Mouse (Mus musculus): ENCODE results near the gene Tbc1d14. TPM values are rescaled to one million over a fixed set of nuclear protein-coding genes. Genes with fewer than 3 reads are reported as not detected.
A peak's percentile ranks its signal among the peaks of the same experiment; 100 is the strongest.

Tbc1d14 gene
- total RNA-seq, 2 experiments from 2014 or later: 34.4 to 57.2 TPM

GRCm38 (mm10) chr5:36556906-36557305 is 36.2 kb downstream of the Tbc1d14 start:
- no peak for DNase-seq (ENCODE audit: low spot score in 2 of 2)

DNA sequence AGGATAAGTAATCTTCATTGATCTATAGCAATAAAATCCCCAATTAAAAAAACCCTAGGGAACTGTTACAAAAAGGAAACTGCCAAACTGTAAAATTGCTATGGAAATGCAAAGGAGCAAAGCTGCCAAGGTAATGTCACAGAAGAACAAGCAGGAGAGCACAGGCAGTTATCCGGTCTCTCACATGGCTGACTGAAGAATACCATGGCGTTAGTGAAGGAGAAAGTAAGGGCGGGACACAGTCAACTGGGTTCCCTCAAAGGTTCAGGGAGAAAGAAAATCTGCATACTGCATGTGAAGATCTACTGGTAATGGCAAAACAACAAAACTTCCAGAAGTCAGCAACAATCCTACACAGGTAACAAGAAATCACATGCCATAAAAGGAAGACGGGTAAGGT is 36.8 kb downstream of the Tbc1d14 start:
- DNase-seq (ENCODE audit: low spot score in 2 of 2): no peak

DNA sequence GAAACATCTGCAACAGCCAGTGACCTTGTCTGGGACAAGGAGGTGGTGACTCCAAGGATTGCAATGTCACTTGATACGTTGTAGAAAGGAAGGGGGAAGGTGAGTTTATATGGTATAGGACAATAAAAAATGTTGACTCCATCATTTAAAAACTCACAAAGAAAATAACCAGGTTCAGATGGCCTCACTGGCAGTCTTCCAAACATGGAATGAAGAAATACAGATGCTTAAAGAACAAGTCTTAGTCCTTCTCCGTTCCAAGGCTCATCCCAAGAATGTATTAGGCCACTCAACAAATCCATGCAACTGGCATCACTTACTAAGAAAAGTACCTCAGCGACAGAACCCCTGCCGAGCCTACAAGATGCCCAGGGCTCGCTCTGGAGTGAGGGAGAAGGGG is 38.6 kb downstream of the Tbc1d14 start:
- DNase-seq (ENCODE audit: low spot score in 2 of 2): no peak

GRCm38 (mm10) chr5:36553886-36554285 is 39.2 kb downstream of the Tbc1d14 start:
- DNase-seq (ENCODE audit: low spot score in 2 of 2): no peak

GRCm38 (mm10) chr5:36553056-36553606 is 39.9 kb downstream of the Tbc1d14 start:
- DNase-seq (ENCODE audit: low spot score in 2 of 2): no peak

GRCm38 (mm10) chr5:36552391-36552790 is 40.7 kb downstream of the Tbc1d14 start:
- DNase-seq (ENCODE audit: low spot score in 2 of 2): no peak

DNA sequence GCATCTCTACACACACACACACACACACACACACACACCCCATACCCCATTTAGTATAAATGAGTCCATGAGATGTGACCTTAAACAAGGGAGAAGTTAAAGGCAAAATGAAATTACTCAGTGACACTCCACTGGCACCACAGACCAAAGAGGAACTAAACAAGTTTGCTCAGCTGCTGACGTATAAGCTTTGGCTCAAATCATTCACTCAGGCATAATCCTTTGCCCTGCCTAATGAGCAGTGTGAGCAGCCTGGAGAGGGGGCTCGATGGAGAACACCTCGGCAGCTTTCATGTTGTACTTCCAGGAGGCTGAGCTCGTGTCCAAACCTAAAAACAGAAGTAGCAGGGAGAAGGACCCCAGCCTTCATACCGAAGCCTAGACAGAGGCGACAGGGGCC is 43.8 kb downstream of the Tbc1d14 start:
- DNase-seq (ENCODE audit: low spot score in 2 of 2): no peak

DNA sequence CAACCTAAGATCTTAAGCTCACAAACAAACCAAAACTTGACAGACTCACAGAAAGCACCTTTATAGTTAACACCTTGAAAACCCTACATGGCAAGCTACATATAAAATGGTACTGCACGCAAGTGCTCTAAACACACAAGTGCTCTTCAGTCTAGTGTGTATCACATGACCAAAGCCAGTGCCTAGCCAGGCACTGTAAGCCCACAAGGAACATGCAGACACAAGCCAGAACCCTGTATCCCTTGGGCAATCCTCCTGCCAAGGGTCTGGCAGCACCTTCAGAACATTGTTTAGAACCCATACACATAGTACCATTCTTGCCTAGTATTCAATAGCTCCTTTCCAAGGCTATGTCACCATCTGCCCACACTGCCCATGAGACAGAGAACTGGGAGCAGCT is 48.3 kb downstream of the Tbc1d14 start:
- DNase-seq (ENCODE audit: low spot score in 2 of 2): no peak

DNA sequence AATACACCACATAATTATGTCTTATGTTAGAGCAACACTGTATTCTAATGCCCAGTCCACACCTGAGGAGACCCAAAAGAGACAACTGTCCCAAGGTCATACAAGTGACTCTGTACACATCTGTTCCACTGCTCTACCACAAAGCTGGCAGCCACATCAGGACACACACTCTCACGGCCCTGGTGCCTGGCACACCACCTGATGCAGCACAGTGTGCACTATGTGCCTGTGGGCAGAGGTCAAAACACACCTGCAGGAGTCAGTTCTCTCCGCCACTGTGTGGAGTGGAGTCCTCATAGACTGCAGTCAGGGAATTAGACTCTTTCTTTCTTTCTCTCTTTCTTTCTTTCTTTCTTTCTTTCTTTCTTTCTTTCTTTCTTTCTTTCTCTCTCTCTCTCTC is 52.1 kb downstream of the Tbc1d14 start:
- DNase-seq (ENCODE audit: low spot score in 2 of 2): no peak

DNA sequence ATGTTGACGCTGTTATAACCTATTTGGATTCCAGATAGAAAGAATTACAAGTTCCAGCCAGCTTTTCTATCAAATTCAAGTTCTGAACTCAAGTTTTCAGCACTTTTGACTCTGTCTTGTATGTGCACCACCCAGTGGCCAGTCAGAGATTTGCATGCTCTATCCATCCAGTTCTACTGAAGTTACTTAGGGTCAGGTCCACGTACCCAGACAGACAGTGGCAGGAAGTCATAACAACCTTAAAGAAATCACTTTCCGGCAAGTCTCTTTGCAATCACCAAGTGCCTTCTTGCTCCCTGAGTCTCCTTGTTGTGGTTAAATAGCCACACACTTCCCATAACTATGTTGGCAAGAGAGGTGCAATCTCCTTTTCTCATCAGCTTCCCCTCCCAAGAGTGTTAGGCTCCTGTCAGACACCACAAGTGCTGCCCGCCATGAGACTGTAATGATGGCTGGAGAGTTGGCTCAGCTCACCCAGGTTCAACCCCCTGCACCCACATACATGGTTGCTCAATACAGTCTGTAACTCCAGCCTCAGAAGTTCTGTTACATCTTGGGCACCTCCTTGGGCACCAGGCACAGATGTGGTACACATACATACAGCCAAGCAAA is 54.4 kb downstream of the Tbc1d14 start:
- DNase-seq (ENCODE audit: low spot score in 2 of 2): peak; percentile 57 to 61

- no peak for DNase-seq (ENCODE audit: low spot score in 2 of 2)
These were observed 56.7 kb downstream of the Tbc1d14 start for GRCm38 (mm10) chr5:36536424-36536823.

DNA sequence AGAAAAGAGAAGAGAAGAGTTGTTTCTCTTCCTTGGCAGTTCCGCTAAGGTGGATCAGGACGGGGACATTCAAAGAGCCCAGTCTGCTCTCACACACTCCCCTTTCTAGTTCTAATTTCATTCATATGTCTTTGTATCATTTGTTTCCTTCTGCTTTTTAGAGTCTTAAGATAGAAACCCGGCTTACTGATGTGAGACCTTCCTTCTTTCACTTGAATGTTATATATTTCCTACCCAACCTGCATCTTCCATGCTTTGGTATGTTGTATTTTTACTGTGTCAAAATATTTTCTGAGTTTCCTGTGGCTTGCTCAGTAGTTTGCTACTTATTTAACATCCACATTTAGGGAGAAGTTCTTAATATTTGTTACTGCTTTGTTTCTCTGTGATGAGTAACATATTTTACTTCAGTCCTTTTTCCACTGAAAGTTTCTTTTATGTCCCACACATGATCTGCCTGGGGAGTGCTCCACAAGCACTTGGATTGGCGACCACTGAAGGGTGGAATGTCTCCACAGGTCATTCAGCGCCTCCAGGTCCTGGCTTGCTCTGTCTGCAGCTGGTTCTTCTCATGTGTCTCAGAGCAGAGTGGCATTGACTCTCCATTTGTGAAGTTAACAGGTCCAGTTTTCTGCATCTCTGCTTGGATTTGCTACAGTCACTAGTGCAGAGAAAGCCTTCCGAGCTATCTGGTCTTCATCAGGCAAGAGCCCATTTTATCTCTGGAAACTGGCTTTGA is 57.5 kb downstream of the Tbc1d14 start:
- no peak for DNase-seq (ENCODE audit: low spot score in 2 of 2)

GRCm38 (mm10) chr5:36534455-36535030 is 58.5 kb downstream of the Tbc1d14 start:
- DNase-seq (ENCODE audit: low spot score in 2 of 2): no peak

DNA sequence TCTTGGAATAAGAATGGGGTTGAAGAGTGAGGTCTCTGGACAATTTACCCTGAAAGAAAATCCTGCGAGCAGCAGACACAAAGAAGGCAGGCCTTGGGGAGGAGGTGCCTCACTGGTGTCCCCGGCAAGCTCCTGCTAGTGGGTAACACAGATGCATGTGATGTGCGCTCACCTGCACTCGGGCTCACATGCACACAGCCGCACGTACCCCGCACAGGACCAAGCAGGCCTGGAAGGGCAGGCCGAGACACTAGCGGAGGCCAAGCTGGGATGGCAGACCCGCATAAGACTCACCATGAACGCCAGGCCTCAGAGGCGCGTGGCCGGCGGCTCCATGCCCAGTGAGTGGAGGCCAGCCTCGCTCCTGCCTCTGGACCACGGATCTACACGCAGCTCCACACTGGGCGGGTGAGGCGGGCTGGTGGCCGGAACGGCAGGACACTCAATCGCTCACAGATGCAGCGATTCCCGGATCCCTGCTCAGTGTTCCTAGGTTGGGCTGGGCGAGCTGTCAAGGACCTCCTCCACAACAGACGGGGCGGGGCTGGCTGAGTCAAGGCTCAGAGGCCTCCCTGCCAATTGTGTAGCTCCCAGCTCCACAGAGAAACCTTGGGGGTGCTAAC is 62.8 kb downstream of the Tbc1d14 start:
- DNase-seq (ENCODE audit: low spot score in 2 of 2): peak; percentile 90 to 92

DNA sequence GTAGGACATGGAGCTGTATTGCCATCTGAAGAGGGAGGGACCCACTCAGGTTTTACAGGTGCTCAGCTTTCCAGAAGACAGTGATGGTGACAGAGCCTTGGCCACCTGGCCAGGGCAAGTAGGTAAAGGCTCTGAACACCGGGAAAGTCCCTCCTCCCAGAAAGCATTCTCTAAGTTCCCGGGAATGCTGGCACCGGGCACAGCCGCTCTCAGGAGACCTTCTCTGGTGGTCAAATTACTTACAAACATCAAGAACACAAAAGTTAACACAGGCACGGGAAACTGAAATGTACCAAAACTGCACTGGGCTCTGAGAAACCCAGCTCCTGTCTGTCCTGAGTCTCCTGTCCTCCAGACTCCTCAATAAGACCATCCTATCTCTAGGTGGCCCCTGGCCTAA is 63.4 kb downstream of the Tbc1d14 start:
- no peak for DNase-seq (ENCODE audit: low spot score in 2 of 2)

- no peak for DNase-seq (ENCODE audit: low spot score in 2 of 2)
These were observed 66.2 kb downstream of the Tbc1d14 start for GRCm38 (mm10) chr5:36526921-36527320.

GRCm38 (mm10) chr5:36526274-36526673 is 66.8 kb downstream of the Tbc1d14 start:
- no peak for DNase-seq (ENCODE audit: low spot score in 2 of 2)

DNA sequence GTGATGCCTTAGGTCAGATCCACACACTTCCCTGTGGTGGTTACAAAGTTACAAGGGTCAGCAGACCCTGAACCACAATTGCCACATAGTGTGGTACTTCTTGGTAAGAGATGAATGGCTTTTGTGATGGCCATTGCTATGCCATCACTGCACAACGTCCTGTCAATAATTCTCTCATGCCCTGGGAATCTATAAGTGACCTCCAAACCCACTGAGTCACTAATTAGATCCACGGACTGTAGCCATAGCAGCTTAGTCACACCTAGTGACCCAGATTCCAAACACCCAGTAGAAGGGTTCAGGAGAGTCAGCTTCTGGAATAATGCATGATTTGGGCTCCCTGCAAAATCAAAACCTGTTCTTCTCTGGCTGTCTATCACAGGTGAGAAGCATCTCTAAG is 67.9 kb downstream of the Tbc1d14 start:
- DNase-seq (ENCODE audit: low spot score in 2 of 2): no peak

- no peak for DNase-seq (ENCODE audit: low spot score in 2 of 2)
These were observed 69.8 kb downstream of the Tbc1d14 start for GRCm38 (mm10) chr5:36523219-36523703.

DNA sequence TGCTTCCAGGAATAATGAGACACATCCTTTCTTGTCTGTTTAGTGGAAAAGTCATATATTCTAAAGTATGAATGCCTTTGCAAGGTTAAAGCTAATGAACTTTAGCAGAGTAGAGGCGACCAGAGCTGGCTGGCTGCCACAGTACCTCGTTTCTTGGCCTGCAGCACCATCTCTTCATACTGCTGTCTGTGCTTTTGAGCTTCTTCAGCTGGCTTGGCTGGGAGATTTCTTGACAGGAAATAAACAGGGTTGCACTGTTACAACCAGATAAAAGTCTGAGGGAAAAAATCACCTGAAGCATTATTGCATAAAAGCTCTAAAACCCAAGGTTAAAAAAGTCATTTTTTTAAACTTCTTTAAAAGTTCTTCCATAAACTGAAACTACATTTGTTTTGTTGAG is 70.3 kb downstream of the Tbc1d14 start:
- no peak for DNase-seq (ENCODE audit: low spot score in 2 of 2)

DNA sequence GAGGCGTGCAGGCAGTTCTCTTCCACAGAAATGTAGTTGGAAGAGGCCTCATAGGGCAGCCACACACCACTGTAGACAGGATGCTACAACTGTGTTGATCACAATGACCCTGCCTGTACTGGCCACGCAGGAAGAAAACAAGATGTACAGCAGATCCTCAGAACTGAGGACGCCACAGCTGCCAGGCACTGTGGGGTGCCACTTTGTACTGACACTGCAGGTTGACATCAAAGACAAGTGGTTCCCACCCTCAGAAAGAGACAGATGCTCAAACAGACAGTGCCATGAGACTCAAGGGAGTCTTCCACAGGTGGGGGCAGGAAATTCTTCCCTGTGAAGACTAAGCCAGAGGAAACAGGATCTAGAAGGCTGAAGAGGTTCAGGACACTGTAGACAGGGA is 73.3 kb downstream of the Tbc1d14 start:
- DNase-seq (ENCODE audit: low spot score in 2 of 2): no peak

DNA sequence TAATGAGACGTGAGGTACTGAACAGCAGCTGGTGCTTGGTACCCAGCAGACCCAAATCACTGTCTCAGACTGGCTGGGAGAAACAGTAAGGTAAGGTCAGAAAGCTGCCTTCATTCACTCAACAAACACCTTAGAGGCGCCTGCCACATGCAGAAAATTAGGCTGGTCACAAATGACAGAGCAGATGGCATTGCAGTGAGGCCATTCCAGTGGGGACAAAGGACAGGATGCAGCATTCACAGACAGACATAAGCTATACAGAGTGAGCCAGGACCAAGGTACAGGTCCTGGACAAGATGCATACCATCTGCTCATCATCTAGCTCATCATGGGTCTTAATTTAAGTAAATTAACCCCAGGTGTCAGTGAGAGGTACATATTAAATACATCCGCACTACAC is 75.5 kb downstream of the Tbc1d14 start:
- DNase-seq (ENCODE audit: low spot score in 2 of 2): no peak
